Mouse (Mus musculus): ENCODE data around the gene Gstk1. TPM values are rescaled to one million over a fixed set of nuclear protein-coding genes. Genes with fewer than 3 reads are reported as not detected.

Gene Gstk1
- polyA plus RNA-seq, 1 experiment = 115 TPM

- TF ChIP-seq CTCF (conservative IDR thresholded peaks at IDR 0.05; ENCODE audit: insufficient read depth, insufficient read length, low read depth, low read length) = no peak
- Histone ChIP-seq H3K27ac (ENCODE audit: insufficient read depth, low read depth, low read length) (no peak overlapping the region), H3K27me3 (replicated peaks; ENCODE audit: control insufficient read depth, insufficient read depth, low read length) (no peaks in the 10 kb centered on the region), H3K36me3 (ENCODE audit: control insufficient read depth, insufficient read depth, low read length) (peaks cover 19% of the 10 kb centered on the region), H3K4me3 (ENCODE audit: insufficient read depth, low read depth, low read length) (no peak overlapping the region), H3K4me1 (ENCODE audit: control insufficient read depth, insufficient read depth, low read length) (no peaks in the 10 kb centered on the region)
- DNase-seq = no peak
These were observed 25.1 kb downstream of the Gstk1 start for GRCm38 (mm10) chr6:42270817-42271216.

- Histone ChIP-seq H3K4me3 (ENCODE audit: insufficient read depth, low read depth, low read length) (no peak overlapping the region), H3K4me1 (ENCODE audit: control insufficient read depth, insufficient read depth, low read length) (0 out of 2 replicates have a peak, but pooled peaks cover 3% of the 10 kb centered on the region), H3K36me3 (ENCODE audit: control insufficient read depth, insufficient read depth, low read length) (peaks cover 19% of the 10 kb centered on the region), H3K27ac (ENCODE audit: insufficient read depth, low read depth, low read length) (no peak overlapping the region), H3K27me3 (replicated peaks; ENCODE audit: control insufficient read depth, insufficient read depth, low read length) (no peaks in the 10 kb centered on the region)
- DNase-seq = no peak
- TF ChIP-seq POLR2A (IDR thresholded peaks at IDR 0.05; ENCODE audit: low read depth, low read length) (no peak), CTCF (conservative IDR thresholded peaks at IDR 0.05; ENCODE audit: insufficient read depth, insufficient read length, low read depth, low read length) (no peak)
- WGBS = 28% methylated on average over 2 of the region's 2 CpGs
These were observed 30.4 kb downstream of the Gstk1 start for GRCm38 (mm10) chr6:42276151-42276550.

GRCm38 (mm10) chr6:42282865-42283528 is 37.3 kb downstream of the Gstk1 start:
- H3K27ac ChIP-seq (ENCODE audit: insufficient read depth, low read depth, low read length) = no peak overlapping the region
- no peak for DNase-seq
- peaks cover 4% of the 10 kb centered on the region for H3K36me3 ChIP-seq (ENCODE audit: control insufficient read depth, insufficient read depth, low read length)
- H3K4me1 ChIP-seq (ENCODE audit: control insufficient read depth, insufficient read depth, low read length) = 0 out of 2 replicates have a peak, but pooled peaks cover 3% of the 10 kb centered on the region
- H3K27me3 ChIP-seq (replicated peaks; ENCODE audit: control insufficient read depth, insufficient read depth, low read length) = no peaks in the 10 kb centered on the region
- WGBS = 67% methylated on average over 5 of the region's 5 CpGs
- TF ChIP-seq POLR2A (IDR thresholded peaks at IDR 0.05; ENCODE audit: low read depth, low read length) = no peak
- no peak for TF ChIP-seq CTCF (conservative IDR thresholded peaks at IDR 0.05; ENCODE audit: insufficient read depth, insufficient read length, low read depth, low read length)
- no peak overlapping the region for H3K4me3 ChIP-seq (ENCODE audit: insufficient read depth, low read depth, low read length)

GRCm38 (mm10) chr6:42286448-42286847 is 40.7 kb downstream of the Gstk1 start, which contains the start of gene Clcn1:
TSS of gene Clcn1 (plus strand) at chr6:42286685.
- no peak within 1 kb of the TSS for H3K4me3 ChIP-seq (ENCODE audit: insufficient read depth, low read depth, low read length)
- WGBS = 71% methylated on average over 4 of the region's 5 CpGs
- no peak within 1 kb of the TSS for H3K27ac ChIP-seq (ENCODE audit: insufficient read depth, low read depth, low read length)

GRCm38 (mm10) chr6:42287562-42287961 is 41.8 kb downstream of the Gstk1 start:
- Histone ChIP-seq H3K27ac (ENCODE audit: insufficient read depth, low read depth, low read length) (no peak overlapping the region), H3K27me3 (replicated peaks; ENCODE audit: control insufficient read depth, insufficient read depth, low read length) (no peaks in the 10 kb centered on the region), H3K4me1 (ENCODE audit: control insufficient read depth, insufficient read depth, low read length) (no peaks in the 10 kb centered on the region), H3K36me3 (ENCODE audit: control insufficient read depth, insufficient read depth, low read length) (no peaks in the 10 kb centered on the region), H3K4me3 (ENCODE audit: insufficient read depth, low read depth, low read length) (no peak overlapping the region)
- TF ChIP-seq CTCF (conservative IDR thresholded peaks at IDR 0.05; ENCODE audit: insufficient read depth, insufficient read length, low read depth, low read length) = no peak
- no peak for TF ChIP-seq POLR2A (IDR thresholded peaks at IDR 0.05; ENCODE audit: low read depth, low read length)
- no peak for DNase-seq

More at GRCm38 (mm10) chr6:42286448-42286847, 40.7 kb downstream of the Gstk1 start, which contains the start of gene Clcn1:
- no peak for TF ChIP-seq CTCF (conservative IDR thresholded peaks at IDR 0.05; ENCODE audit: insufficient read depth, insufficient read length, low read depth, low read length)
- TF ChIP-seq POLR2A (IDR thresholded peaks at IDR 0.05; ENCODE audit: low read depth, low read length) = no peak
- no peaks in the 10 kb centered on the region for H3K4me1 ChIP-seq (ENCODE audit: control insufficient read depth, insufficient read depth, low read length)
- H3K27me3 ChIP-seq (replicated peaks; ENCODE audit: control insufficient read depth, insufficient read depth, low read length) = no peaks in the 10 kb centered on the region
- no peak for DNase-seq
- H3K36me3 ChIP-seq (ENCODE audit: control insufficient read depth, insufficient read depth, low read length) = peaks cover 1% of the 10 kb centered on the region; the same call in 1 of the 2 replicates

GRCm38 (mm10) chr6:42293327-42293726 is 47.6 kb downstream of the Gstk1 start:
- Histone ChIP-seq H3K4me1 (ENCODE audit: control insufficient read depth, insufficient read depth, low read length) (no peaks in the 10 kb centered on the region), H3K27ac (ENCODE audit: insufficient read depth, low read depth, low read length) (no peak overlapping the region), H3K27me3 (replicated peaks; ENCODE audit: control insufficient read depth, insufficient read depth, low read length) (no peaks in the 10 kb centered on the region), H3K4me3 (ENCODE audit: insufficient read depth, low read depth, low read length) (no peak overlapping the region), H3K36me3 (ENCODE audit: control insufficient read depth, insufficient read depth, low read length) (no peaks in the 10 kb centered on the region)
- TF ChIP-seq POLR2A (IDR thresholded peaks at IDR 0.05; ENCODE audit: low read depth, low read length) (no peak), CTCF (conservative IDR thresholded peaks at IDR 0.05; ENCODE audit: insufficient read depth, insufficient read length, low read depth, low read length) (no peak)
- DNase-seq = no peak
- WGBS = 91% methylated on average over 6 of the region's 6 CpGs

- H3K27me3 ChIP-seq (replicated peaks; ENCODE audit: control insufficient read depth, insufficient read depth, low read length) = no peaks in the 10 kb centered on the region
- H3K4me3 ChIP-seq (ENCODE audit: insufficient read depth, low read depth, low read length) = no peak overlapping the region
- DNase-seq = no peak
- 64% methylated on average over 3 of the region's 3 CpGs for WGBS
- no peaks in the 10 kb centered on the region for H3K4me1 ChIP-seq (ENCODE audit: control insufficient read depth, insufficient read depth, low read length)
- no peak overlapping the region for H3K27ac ChIP-seq (ENCODE audit: insufficient read depth, low read depth, low read length)
- TF ChIP-seq POLR2A (IDR thresholded peaks at IDR 0.05; ENCODE audit: low read depth, low read length) = no peak
- no peak for TF ChIP-seq CTCF (conservative IDR thresholded peaks at IDR 0.05; ENCODE audit: insufficient read depth, insufficient read length, low read depth, low read length)
- H3K36me3 ChIP-seq (ENCODE audit: control insufficient read depth, insufficient read depth, low read length) = no peaks in the 10 kb centered on the region
These were observed 49.9 kb downstream of the Gstk1 start for GRCm38 (mm10) chr6:42295549-42296094.

All from kidney, adult 2 months (tissue).